Mouse (Mus musculus) CH12.LX (cell line): Measurements from ENCODE around the gene 2610528A11Rik. TPM values are rescaled to one million over a fixed set of nuclear protein-coding genes. Genes with fewer than 3 reads are reported as not detected.

Experiments
- DNase-seq: peaks from one replicate; pipeline ENCODE4 v3.0.0-alpha.2; 2013; ENCODE audit errors: extremely low read depth
- H3K27ac ChIP-seq: 2 replicates; pipeline ENCODE4 v1.5.1; 2012; ENCODE audit warnings: low read depth, mild to moderate bottlenecking, control low read depth, moderate library complexity; ENCODE audit not compliant: insufficient read depth
- H3K27me3 ChIP-seq: replicated peaks from 2 replicates; pipeline ENCODE3; 2012; ENCODE audit warnings: inconsistent platforms
- H3K36me3 ChIP-seq, 2 experiments: replicated peaks in 1 of 2; 2 replicates each; pipeline versions ENCODE3 to v1.6.1; 2012; ENCODE audit warnings: inconsistent platforms in 1 of 2, low read length in 1 of 2, mild to moderate bottlenecking in 1 of 2, mixed read lengths in 1 of 2, moderate library complexity in 1 of 2; ENCODE audit not compliant: control insufficient read depth in 1 of 2, insufficient read depth in 1 of 2
- H3K4me1 ChIP-seq, 2 experiments: 2 replicates each; pipeline ENCODE4 v1.6.1; 2012; ENCODE audit warnings: inconsistent platforms in 1 of 2, moderate library complexity in 1 of 2; ENCODE audit not compliant: insufficient read depth in 2 of 2, control insufficient read depth in 1 of 2
- H3K4me2 ChIP-seq: 2 replicates; pipeline ENCODE4 v1.6.1; 2012; ENCODE audit warnings: low read depth, mild to moderate bottlenecking, control low read depth; ENCODE audit not compliant: poor library complexity, insufficient read depth, severe bottlenecking
- H3K4me3 ChIP-seq, 3 experiments: fragments of 150-350 bp in 1 of 3; sonication (generic) in 1 of 3; replicated peaks in 1 of 3; 2 replicates each; pipeline versions ENCODE3 to v1.5.1; 2011 to 2012; ENCODE audit warnings: low read depth in 2 of 3, low read length in 2 of 3, mild to moderate bottlenecking in 2 of 3, moderate library complexity in 2 of 3, control low read depth in 1 of 3, improper control_type of control experiment in 1 of 3, inconsistent platforms in 1 of 3, mixed read lengths in 1 of 3; ENCODE audit not compliant: poor library complexity in 1 of 3
- H3K79me2 ChIP-seq: replicated peaks from 2 replicates; pipeline ENCODE4 v1.6.1; 2012; ENCODE audit warnings: mild to moderate bottlenecking, moderate library complexity; ENCODE audit not compliant: control insufficient read depth, poor library complexity, insufficient read depth, severe bottlenecking; ENCODE audit errors: extremely low read depth
- H3K9ac ChIP-seq: 2 replicates; pipeline ENCODE4 v1.6.1; 2012; ENCODE audit warnings: low read depth, mild to moderate bottlenecking, control low read depth, moderate library complexity; ENCODE audit not compliant: insufficient read depth
- H3K9me3 ChIP-seq: replicated peaks from 2 replicates; pipeline ENCODE3; 2012; ENCODE audit warnings: low read length, inconsistent platforms, mixed read lengths
- BHLHE40 ChIP-seq: IDR thresholded peaks from 2 replicates; pipeline ENCODE4 v1.6.1; 2011; ENCODE audit warnings: mild to moderate bottlenecking, low read depth, low read length, improper control_type of control experiment
- CHD1 ChIP-seq: IDR thresholded peaks from 2 replicates; pipeline ENCODE4 v1.6.1; 2012; ENCODE audit warnings: low read depth, low read length, improper control_type of control experiment, inconsistent platforms
- CTCF ChIP-seq, 2 experiments: IDR thresholded peaks in 1 of 2; conservative IDR thresholded peaks in 1 of 2; 2 replicates each; pipeline ENCODE4 v1.5.1; 2011 to 2012; ENCODE audit warnings: low read depth in 2 of 2, low read length in 2 of 2, improper control_type of control experiment in 1 of 2, inconsistent platforms in 1 of 2, mild to moderate bottlenecking in 1 of 2, moderate library complexity in 1 of 2
- EP300 ChIP-seq: IDR thresholded peaks from 2 replicates; pipeline ENCODE4 v1.6.1; 2011; ENCODE audit warnings: low read length, improper control_type of control experiment
- GABPA ChIP-seq: IDR thresholded peaks from 2 replicates; pipeline ENCODE4 v1.6.1; 2012; ENCODE audit warnings: low read depth, low read length, improper control_type of control experiment, inconsistent platforms; ENCODE audit not compliant: insufficient replicate concordance
- HCFC1 ChIP-seq: IDR thresholded peaks from 2 replicates; pipeline ENCODE4 v1.6.1; 2012; ENCODE audit warnings: low read depth, mild to moderate bottlenecking, inconsistent platforms, low read length, improper control_type of control experiment
- IRF4 ChIP-seq: IDR thresholded peaks from 2 replicates; pipeline ENCODE4 v1.6.1; 2014; ENCODE audit warnings: low read depth, mild to moderate bottlenecking, inconsistent platforms, low read length, improper control_type of control experiment
- JUN ChIP-seq: IDR thresholded peaks from 2 replicates; pipeline ENCODE4 v1.6.1; 2011; ENCODE audit warnings: low read depth, mild to moderate bottlenecking, low read length, improper control_type of control experiment, moderate library complexity; ENCODE audit not compliant: insufficient read depth
- JUND ChIP-seq: conservative IDR thresholded peaks from 2 replicates; pipeline ENCODE4 v1.6.1; 2011; ENCODE audit warnings: low read depth, low read length, improper control_type of control experiment
- MEF2A ChIP-seq: IDR thresholded peaks from 2 replicates; pipeline ENCODE4 v1.6.1; 2014; ENCODE audit warnings: low read depth, mild to moderate bottlenecking, inconsistent platforms, low read length, improper control_type of control experiment, borderline replicate concordance
- MXI1 ChIP-seq: IDR thresholded peaks from 2 replicates; pipeline ENCODE4 v1.6.1; 2011; ENCODE audit warnings: mild to moderate bottlenecking, low read depth, low read length, improper control_type of control experiment
- MYC ChIP-seq: IDR thresholded peaks from 2 replicates; pipeline ENCODE4 v1.6.1; 2011; ENCODE audit warnings: low read depth, mild to moderate bottlenecking, improper control_type of control experiment, low read length
- NELFE ChIP-seq: IDR thresholded peaks from 2 replicates; pipeline ENCODE4 v1.6.1; 2011; ENCODE audit warnings: low read depth, low read length, improper control_type of control experiment
- PAX5 ChIP-seq: IDR thresholded peaks from 2 replicates; pipeline ENCODE4 v1.6.1; 2012; ENCODE audit warnings: low read length, inconsistent platforms, mixed read lengths
- POLR2AphosphoS2 ChIP-seq: IDR thresholded peaks from 2 replicates; pipeline ENCODE4 v1.6.1; 2011; ENCODE audit warnings: low read depth, low read length, improper control_type of control experiment
- SIN3A ChIP-seq: IDR thresholded peaks from 2 replicates; pipeline ENCODE4 v1.6.1; 2012; ENCODE audit warnings: low read length, improper control_type of control experiment, inconsistent platforms
- TBP ChIP-seq: conservative IDR thresholded peaks from 2 replicates; pipeline ENCODE4 v1.6.1; 2011; ENCODE audit warnings: low read depth, low read length, improper control_type of control experiment
- TCF12 ChIP-seq: IDR thresholded peaks from 2 replicates; pipeline ENCODE4 v1.6.1; 2014; ENCODE audit warnings: low read depth, mild to moderate bottlenecking, inconsistent platforms, low read length, improper control_type of control experiment
- USF2 ChIP-seq: conservative IDR thresholded peaks from 2 replicates; pipeline ENCODE4 v1.6.1; 2011; ENCODE audit warnings: low read depth, low read length, improper control_type of control experiment
- ZKSCAN1 ChIP-seq: IDR thresholded peaks from 2 replicates; pipeline ENCODE4 v1.6.1; 2012; ENCODE audit warnings: low read depth, inconsistent platforms, low read length, improper control_type of control experiment, borderline replicate concordance
- dilution Hi-C: fragments of 300-500 bp; cut with MboI; formaldehyde crosslinking; loops from 2 replicates; pipeline ENCODE4 v1.14.3; 2020; ENCODE audit warnings: low sequenced_read_pairs; ENCODE audit not compliant: extremely low pct_unique_long_range_greater_than_20kb, extremely low pct_ligation_motif_present
- in situ Hi-C: fragments of 300-500 bp; cut with MboI; formaldehyde crosslinking; loops from 3 replicates; pipeline ENCODE4 v1.14.3; 2019; ENCODE audit warnings: low sequenced_read_pairs, low pct_ligation_motif_present, low pct_unique_long_range_greater_than_20kb, mixed read lengths
- polyA plus RNA-seq: library from polyadenylated mRNA; unstranded; fragments of >175 nt; gene quantifications from 2 replicates; pipeline ENCODE4 v1.2.1, GENCODE M21; 2012; ENCODE audit warnings: low read depth; ENCODE audit not compliant: insufficient read length
- total RNA-seq, 2 experiments: library from RNA; depleted of rRNA; stranded (reverse); fragments of 300-350 nt in 1 of 2; fragments of >200 nt in 1 of 2; gene quantifications; 2 replicates each; pipeline ENCODE4 v1.2.3; 2012 to 2014

Gene 2610528A11Rik
- total and polyA plus RNA-seq, 3 experiments, result not detected

DNA sequence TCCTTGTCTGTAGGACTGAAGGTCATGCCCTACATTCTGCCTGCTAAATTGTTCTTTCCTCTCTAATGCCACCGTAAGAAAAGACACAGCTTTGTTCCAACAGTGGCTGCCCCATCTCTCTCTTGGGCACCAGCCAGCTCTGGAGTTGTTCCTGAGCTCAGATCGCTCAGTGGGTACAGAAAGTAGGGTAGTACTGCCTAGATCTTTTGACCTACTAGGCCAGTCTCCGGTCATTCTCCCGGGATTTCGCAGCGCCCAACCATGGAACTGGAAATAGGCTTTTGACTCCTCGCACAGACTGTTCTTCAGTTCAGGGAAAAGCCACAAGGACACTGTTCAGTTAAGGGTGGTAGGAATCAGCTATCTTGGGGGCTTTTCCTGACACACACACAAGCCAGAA is 891 bp downstream of the 2610528A11Rik start:
- peaks cover 0 to 7% of the 10 kb centered on the region in 2 experiments; a peak in 1 of 4 replicates for H3K4me1 ChIP-seq
- no peak overlapping the region for H3K4me2 ChIP-seq
- DNase-seq, result no peak
- TF ChIP-seq USF2 (no peak), MYC (no peak), CHD1 (no peak), SIN3A (no peak), EP300 (no peak), JUN (no peak), NELFE (no peak), PAX5 (no peak), TBP (no peak), IRF4 (no peak)
- H3K36me3 ChIP-seq, result peaks cover 3 to 16% of the 10 kb centered on the region in 2 experiments
- in situ Hi-C loops (no loop called here), dilution Hi-C loops (no loop called here)
- H3K79me2 ChIP-seq, result no peaks in the 10 kb centered on the region
- no peaks in the 10 kb centered on the region for H3K9me3 ChIP-seq
- H3K27ac ChIP-seq, result no peak overlapping the region
- H3K4me3 ChIP-seq, result no peak overlapping the region
- H3K9ac ChIP-seq, result no peak overlapping the region
- no peaks in the 10 kb centered on the region for H3K27me3 ChIP-seq

DNA sequence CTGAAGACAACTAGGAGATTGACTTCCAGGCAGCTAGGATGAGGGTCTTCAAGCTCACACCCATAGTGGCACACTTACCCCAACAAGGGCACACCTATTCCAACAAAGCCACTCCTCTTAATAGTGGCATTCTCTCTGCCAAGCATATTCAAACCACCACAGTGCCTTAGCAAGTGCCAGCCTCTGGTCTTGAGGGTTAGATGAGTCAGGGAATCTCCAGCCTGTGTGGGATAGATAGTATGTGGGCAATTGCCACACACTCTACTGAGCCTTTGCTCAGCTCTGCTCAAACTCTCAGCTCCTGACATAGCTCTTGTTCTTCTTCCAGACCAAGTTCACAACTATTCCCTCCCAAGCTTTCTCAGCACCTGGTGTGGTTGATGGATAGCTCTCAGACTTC is 2.5 kb downstream of the 2610528A11Rik start:
- DNase-seq, result no peak
- Histone ChIP-seq H3K27me3 (no peaks in the 10 kb centered on the region), H3K4me2 (no peak overlapping the region), H3K79me2 (no peaks in the 10 kb centered on the region), H3K9ac (no peak overlapping the region), H3K36me3 (peaks cover 0 to 3% of the 10 kb centered on the region in 2 experiments), H3K27ac (no peak overlapping the region), H3K9me3 (no peaks in the 10 kb centered on the region), H3K4me1 (peaks cover 0 to 7% of the 10 kb centered on the region in 2 experiments; a peak in 1 of 4 replicates), H3K4me3 (no peak overlapping the region)
- in situ Hi-C loops, result no loop called here
- TF ChIP-seq POLR2AphosphoS2, result no peak
- TF ChIP-seq JUND, result no peak
- TF ChIP-seq ZKSCAN1, result no peak
- TF ChIP-seq CTCF (conservative IDR thresholded peaks at IDR 0.05 in 1 of 2, IDR thresholded peaks at IDR 0.05 in 1 of 2; ENCODE audit: low read depth in 2 of 2, low read length in 2 of 2), result no peak
- no peak for TF ChIP-seq HCFC1
- no peak for TF ChIP-seq BHLHE40
- no peak for TF ChIP-seq MEF2A
- no peak for TF ChIP-seq MXI1
- no peak for TF ChIP-seq MYC
- no peak for TF ChIP-seq CHD1
- no peak for TF ChIP-seq TBP
- no peak for TF ChIP-seq TCF12
- no peak for TF ChIP-seq NELFE
- TF ChIP-seq GABPA, result no peak
- no peak for TF ChIP-seq PAX5
- TF ChIP-seq USF2, result no peak
- TF ChIP-seq SIN3A, result no peak
- dilution Hi-C loops, result no loop called here
